Mouse (Mus musculus) lung, postnatal 36 days (tissue): Measurements from ENCODE around the gene Hoxa9.
A peak's percentile ranks its signal among the peaks of the same experiment; 100 is the strongest.

Source experiments
- DNase-seq: peaks from one replicate; pipeline ENCODE4 v3.0.0; 2022; ENCODE audit warnings: mixed read lengths

The Hoxa9 gene

DNA sequence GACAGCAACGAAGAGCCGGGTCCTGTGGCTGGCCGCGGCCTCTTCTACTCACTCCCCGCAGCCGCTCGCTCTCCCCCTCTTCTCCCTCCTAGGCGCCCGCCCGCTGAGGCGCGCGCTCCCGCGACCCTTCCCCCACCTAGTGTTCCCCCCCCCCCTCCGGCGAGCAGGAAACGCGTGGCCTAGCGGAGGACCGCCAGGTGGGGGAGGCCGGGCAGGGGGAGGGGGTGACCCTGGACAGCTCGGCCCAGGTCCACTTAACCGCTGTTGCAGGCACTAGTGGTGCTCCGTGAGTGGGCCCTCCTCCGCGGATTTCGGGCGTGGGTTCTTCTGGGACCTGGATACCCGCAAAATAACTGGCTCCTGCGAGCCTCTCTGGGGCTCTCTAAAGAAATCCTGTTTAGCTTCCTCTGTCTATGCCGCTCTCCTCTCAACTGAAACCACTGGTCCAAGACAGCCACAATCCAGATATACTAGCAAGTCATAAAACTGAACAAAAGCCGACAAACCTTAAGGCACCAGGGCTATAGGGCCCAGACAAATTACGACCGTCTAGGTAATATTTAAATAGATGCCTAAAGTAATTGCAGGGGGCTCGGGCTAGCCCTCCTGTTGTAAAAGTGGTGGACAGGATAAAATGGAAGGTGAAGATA, at the start of gene Hoxa9:
Hoxa9 (minus strand) TSS at position 574 of the 650 bp plus-strand sequence.
- DNase-seq: no peak

DNA sequence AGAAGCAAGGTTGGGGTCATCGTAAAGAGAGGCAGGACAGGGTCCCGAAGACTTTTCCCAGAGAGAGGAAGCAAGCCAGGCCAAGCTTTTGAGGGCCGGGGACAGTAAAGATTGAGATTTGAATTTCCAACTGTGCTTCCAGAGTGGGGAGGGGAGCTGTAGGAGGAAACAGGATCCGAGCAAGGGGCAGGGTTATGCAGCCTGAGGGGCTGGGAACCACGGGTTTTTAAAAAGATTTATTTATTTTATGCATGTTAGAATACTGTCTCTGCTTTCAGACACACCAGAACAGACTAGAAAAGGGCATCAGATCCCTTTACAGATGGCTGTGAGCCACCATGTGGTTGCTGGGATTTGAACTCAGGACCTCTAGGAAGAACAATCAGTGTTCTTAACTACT, 46.0 kb upstream of the Hoxa9 start:
- DNase-seq: no peak

DNA sequence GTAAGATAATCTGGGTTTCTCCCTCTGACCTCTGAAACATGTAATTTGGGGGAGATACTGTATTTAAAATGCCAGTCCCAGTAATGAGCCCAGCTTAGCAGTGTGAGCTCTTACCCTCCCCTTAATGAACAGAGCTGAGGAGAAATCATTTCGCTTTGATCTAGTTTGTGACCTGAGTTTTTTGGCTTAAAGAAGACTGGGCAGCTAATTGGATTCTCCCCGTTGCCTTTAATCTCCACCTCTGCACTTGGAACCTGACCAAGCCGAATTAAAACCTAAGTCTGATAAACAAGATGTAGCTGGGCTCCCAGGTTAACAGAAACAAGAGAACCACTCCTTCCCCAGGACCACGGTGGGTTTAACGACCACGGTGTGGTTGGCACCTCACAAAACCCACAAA, 45.5 kb upstream of the Hoxa9 start:
- DNase-seq: no peak

DNA sequence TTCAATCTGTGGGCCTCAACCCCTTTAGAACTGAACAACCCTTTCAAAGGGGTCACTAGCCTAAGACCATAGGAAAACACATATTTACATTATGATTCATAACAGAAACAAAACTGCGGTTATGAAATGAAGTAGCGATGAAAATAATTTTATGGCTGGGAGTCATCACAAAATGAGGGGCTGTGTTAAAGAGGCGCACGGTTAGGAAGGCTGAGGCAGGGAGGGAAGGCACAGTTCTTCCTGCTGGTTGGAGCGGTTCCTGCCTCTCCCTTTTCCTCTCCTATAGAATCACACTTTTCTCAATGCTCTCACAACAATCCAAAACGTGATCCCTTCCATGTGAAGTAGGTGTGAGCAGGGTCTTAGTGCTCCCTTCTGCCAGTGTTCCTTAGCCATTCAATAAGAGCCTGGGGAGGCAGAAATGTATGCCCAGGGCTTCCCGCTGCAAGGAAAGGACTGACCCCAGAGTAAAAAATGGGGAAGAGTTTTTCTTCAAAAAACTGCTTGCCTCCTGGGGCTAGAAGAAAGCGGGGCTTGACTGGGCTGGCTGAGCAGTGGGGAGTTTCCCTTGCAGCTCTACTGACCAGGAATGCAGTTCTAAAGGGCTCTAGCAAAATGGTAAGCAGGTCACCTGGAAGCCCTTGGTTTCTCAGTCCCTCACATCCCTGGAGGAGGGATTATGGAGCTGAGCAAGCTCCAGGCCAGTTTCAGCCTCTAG, 44.8 kb upstream of the Hoxa9 start:
- DNase-seq: no peak

DNA sequence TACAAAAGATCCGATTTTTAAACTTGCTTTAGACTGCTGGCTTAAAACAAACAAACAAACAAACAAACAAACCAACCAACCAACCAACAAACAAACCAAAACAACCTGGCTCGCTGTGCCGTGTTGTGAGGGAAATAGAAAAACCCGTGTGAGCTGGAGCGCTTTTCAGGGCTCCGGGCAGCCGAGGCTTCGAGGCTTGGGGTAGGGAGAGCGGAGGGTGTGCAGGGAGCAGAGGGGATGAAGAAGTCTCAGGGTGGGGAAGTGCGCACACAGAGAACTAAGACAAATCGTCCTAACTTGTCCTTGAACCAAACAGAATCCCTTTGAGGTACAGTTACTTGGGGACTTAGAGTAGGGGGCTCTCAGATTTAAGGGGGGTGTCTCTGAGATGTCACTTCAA, 43.7 kb upstream of the Hoxa9 start:
- DNase-seq: no peak

DNA sequence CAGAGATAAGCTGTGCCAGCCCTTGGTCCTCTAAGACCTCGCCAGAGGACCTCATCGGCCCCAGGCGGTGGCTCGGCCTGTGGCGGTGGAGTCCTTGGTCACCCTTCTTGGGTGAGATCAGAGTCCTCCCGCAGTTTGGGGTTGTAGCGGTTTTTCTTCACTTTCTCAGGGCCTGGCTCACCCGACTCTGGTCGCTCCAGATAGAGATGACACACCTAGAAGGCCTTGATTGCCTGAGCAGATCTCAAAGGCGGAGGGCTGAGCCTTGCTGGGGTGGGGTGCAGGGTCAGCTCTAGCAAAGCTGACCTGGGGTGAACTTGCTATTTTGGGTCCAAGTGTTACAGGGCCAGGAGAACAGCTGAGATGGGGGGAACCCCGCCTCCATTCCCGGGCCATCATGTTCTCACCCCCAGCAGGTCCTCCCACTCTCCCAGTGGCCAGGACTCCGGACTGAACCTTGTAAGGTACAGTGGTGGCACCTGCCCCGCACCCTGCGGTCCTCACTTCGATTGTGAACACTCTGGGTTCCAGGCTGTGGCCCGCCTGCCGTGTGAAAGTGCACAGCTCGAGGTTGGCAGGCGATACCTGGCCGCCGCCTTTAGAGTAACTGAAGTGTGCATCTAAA, 42.9 kb upstream of the Hoxa9 start:
- DNase-seq: no peak

DNA sequence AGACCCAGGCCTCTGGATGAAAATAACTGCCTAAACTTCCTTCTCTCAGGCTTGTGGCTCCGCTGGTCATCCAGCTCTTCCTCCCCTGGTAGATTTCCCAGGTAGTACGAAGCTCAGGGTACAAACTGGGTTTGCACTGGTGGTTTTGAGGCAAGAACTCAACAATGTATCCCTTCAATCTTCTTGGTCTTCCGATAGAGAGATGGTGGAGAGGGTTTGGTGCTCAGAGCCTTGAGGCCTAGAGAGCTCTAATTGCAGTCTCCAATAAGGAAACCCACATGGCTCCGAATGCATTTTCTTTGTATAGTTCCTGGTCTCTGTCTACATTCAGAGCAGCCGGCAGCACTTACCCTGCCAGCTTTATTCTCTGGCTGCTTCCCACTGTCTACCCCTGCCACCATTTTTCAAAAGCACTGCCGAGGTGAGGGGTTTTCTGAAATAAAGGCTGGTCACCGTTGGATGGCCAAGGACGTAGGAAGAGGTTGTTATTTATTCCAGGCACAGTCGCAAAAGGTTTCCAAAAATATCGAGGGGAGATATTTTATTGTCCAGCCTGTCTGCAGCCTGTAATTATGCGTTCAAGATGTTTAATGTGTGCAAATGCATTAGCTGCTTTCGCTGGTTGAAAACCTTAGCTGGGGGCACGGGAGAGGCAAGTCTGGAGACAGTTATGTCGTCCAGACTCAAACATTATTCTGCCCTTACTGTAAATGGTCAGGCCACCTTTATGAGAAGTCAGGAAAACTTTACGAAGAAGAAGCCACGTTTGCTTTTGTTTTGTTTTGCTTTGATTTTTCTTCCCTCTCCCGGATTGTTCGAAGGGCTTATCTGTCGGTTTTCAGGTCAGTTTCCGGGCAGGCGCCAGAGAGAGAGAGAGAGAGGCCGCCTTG, 42.1 kb upstream of the Hoxa9 start:
- no peak for DNase-seq

DNA sequence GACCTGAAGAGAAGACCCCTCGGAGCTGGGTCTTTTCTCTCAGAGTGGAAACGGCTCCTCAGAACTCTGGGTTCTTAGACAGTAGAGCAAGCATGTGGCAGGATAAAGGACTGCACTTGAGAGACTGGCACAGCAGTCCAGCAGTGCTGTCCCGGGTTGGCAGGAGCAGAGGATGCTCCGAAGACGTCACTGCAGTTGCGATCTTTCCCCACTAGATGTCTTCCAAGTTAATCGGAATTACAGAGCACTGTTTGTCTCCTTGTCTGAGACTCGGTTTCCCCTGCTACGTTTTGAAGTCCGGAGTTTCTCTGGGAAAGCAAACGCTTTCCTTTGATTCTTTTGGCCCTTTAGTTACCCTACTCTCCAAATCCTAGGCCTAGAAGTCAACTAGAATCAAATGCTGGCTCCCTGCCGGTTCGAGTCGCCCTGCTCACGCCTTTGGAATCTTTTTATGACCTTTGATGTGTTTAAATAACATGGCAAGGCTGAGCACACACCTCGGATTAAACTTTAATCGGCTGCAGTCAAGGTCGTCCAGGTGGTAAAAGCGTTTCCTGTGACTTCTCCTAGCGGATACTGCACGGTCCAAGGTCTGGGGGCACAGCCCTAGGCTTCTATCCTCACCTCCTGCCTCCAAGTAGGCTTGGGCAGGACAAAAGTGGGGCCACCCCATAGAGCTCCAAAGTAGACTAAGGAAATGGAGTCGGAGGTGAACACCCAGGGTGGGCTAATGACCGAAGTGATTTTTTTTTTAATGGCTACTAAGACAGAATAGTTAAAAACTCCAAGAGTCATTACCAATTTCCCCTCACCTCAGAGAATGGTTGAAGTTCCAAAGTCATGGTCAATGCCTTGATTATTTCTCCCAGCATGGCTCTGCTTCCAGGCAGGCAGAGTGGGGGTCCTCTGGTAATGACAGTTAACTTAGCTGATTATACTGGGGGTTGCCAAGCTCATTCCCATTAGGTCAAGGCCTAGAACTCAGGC, 39.9 kb upstream of the Hoxa9 start:
- DNase-seq: peak; percentile 82

DNA sequence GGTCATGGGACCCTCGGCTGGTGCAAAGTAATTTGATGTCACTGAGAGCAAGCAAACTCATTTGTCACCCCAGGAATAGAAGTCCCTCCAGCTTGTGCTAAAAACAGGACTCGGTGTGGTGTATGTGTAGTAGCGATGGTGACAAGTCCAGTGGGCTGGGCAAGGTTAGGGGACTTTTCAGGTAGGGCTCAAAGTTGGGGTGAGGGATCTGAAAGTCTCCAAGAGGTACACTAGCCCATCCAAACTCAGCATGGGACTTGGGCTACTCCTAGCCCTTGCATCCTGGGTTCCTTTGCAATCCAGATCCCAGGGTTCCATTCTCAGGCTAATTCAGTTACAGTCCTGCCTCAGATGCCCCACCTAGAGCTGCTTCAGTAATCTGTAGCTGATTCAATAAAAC, 37.9 kb upstream of the Hoxa9 start:
- no peak for DNase-seq

DNA sequence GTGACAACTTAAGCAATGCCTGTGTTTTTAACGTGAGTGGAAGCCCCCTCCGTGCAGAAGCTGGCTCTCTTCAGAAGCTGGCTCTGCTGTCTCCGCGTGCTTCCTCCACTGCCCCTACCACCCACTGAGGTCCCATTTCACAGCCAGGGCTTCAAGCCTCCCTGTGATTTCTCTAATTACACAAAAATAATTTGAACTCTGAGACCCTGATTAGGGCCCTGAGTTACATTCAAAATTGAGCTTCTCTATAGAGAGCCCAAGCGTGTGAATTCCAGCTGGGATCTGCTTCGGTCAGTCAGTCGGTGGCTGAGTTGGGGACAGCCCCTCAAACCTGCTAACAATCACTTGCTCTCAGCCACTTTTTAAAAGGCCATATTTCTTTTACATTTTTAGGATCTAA, 37.5 kb upstream of the Hoxa9 start:
- DNase-seq: no peak

DNA sequence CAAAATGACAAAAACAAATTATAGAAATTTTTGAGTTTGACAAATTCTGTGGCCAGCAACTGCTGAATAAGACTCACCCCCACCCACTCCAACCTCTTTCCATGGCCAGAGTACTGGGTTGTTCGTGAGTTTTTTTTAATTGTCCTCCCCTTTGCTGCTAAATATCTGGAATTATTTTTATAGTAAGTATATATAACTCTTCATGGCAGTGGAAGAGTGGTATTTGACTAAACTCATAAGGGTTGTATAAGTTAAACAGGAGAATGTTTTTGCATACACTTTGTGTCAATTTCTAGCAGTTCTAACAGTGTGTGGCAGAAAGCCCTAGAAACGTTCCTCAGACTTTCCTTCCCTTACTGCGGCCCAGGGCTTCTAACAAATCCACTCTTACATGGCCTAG, 36.8 kb upstream of the Hoxa9 start:
- DNase-seq: no peak

DNA sequence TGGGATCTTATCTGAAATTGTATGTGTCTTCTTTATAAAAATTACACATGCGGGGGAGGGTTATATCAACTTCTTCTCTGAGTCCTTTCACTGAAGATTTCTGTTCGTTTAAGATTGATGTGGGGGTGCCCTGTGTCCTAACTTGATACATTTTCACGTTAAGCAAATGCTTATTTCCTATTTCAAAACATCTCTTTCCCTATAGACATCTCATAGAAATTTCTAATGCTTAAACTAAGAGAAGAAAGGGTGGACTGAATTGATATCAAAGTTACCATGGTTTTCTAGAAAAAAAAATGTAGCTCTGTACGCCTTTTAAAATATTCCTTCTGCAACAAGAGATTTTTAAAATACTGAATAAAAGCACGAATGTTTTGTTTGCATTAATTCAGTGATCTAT, 36.3 kb upstream of the Hoxa9 start:
- no peak for DNase-seq

DNA sequence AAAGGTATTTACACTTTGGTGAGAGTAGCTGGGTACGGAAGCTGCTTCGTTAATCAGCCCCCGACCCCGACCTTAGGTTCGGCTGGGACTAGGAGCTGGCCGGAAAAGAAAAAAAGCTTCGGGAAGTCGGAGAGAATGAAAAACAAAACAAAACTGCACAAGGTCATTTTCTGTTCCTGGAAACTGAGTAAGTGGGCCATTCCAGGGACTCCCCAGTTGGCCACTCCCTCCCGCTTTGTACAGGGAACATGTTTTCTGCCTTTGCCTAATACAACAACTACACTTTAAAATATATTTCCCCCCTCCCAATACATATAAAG, 35.7 kb upstream of the Hoxa9 start:
- no peak for DNase-seq

DNA sequence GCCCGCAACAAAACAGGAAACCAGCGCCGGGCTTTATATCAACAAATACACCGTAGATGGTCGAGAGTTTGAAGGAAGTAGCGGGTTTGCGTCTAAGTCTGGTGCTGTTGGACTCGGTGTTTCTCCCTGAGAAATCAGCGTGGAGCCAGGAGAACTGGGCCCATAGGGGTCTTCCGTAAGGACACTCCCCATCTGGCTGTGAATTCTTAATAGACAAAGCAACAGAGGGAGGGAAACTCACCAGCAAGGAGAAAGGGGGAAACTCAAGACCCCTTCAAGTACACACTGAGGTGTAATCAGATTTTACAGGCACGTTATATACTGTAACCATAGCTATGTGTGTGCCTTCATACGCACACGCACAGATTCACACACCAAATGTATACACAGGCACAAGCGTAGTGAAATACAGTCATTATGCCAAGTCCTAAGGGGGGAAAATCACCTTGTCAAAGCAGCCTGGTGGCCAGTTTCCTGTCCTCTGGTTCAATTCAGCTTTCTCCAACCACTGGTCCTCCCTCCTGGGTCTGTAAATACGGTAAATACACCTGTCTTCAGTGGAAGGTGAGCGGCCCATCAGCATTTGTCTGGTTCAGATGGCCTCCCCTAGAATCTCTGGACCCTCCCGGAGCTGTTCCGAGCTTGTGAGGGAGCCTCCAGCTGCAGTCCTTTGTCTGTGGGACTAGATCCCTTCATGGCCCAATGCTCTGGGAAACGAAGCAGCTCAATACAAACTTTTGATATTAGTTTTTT, 35.2 kb upstream of the Hoxa9 start:
- no peak for DNase-seq

DNA sequence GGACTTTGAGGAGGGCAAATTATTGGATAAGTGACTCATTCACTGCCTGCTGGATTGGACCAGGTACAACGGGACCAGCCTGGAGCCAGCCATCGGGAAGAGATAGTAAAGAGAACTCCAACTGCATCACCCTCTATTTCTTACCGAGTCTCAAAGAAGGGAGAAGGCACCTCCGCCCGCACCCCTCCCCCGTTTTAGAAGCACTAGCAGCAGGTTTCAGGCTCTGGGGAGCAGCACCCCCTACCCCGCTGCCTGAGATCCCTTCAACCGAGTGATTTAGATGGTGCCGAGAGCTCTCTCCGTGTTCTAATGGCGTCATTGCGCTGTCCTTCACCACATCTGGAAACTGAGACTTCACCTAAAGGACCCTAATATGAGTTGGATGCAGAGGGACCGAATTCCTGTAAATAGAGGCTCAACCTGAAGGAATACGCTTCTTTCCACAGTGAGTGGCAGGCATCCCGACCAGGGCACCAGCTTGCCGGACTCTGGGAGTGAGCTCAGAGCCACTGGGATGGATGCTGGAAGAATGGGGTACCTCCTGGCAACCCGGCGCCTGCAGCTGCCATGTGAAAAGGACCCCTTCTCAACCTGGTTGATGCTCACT, 34.5 kb upstream of the Hoxa9 start:
- no peak for DNase-seq

DNA sequence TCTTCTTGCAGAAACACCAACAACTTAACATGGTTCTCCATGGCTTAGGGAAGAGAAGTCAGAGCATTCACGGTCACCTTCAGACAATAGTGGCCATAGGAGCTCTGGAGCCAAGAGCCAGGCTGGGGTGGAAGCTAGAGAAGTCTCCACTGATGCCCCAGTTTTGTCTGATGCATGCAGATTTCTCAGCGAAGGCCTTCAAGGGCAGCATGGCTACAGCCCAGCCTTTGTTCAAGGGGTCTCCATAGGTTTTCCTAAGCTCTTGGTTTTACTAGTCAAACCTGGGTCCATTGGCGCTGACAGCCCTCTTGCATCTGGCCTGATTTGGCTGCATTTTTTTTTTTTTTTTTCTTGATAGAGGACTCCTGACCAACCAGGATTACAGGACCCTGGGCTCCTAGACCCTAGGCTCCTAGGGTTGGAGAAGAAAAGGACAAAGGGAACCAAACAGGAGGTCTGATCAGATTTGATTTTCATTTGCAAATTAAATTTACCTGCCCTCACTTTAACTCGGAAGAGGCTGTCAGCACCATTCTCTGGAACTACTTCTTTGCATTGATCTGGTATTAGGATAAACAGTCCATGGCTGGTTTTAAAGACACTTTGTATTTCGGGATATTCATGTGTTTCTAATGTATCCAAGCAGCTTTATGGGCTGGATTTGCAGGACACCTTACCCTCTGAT, 33.4 kb upstream of the Hoxa9 start:
- no peak for DNase-seq

DNA sequence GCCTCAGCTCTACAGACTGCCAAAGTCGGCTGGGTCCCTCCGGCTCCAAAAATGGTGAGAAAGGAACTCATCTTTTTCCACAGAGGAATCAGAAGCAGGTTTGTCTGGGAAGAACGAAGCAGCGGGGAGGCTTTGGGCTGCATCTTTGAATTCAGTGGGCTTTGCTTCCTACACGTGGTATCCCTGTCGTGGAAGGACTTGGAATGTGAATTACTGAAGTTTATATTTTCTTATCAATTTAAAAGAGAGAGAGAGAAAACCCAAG, 32.4 kb upstream of the Hoxa9 start:
- DNase-seq: no peak

DNA sequence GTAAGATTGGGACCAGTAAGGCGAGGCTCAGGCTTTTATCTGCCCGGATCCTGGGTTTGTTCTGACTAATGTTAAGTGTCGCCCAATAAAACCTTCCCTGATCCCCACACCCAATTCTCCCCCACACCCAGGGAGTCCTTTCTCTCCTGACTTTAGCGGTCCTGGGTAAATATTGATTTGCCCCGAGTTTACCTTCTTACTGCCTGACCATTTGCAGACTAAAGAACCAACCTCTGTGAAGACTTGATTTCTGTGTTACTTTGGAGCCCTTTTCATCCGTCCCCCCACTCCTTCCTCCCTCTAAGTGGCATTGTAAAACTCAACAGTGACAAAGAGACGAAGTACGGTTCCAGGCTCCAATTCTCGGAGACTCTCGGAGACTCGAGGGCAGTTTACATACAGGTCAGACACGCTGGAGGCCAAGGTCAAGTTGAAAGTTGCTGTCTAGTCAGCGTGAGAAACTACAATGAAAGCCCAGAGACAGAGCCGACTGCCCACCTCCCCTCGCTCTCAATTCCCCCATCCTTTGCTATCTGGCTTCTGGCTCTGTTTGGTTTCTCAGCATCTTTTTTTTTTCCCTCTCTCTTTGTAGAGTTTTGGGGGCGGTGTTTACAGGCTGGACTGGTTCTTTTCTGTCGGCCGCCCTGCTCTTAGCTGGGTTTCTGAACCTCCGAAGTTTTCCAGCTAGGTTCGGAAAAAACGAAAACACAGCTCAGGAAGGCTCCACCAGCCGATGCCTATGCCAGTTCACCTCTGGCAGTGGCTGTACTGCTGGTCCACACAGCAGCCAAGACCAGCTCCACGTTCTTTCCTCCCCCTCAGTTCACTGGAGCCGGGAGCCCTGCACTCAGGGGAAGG, 31.8 kb upstream of the Hoxa9 start:
- DNase-seq: no peak

DNA sequence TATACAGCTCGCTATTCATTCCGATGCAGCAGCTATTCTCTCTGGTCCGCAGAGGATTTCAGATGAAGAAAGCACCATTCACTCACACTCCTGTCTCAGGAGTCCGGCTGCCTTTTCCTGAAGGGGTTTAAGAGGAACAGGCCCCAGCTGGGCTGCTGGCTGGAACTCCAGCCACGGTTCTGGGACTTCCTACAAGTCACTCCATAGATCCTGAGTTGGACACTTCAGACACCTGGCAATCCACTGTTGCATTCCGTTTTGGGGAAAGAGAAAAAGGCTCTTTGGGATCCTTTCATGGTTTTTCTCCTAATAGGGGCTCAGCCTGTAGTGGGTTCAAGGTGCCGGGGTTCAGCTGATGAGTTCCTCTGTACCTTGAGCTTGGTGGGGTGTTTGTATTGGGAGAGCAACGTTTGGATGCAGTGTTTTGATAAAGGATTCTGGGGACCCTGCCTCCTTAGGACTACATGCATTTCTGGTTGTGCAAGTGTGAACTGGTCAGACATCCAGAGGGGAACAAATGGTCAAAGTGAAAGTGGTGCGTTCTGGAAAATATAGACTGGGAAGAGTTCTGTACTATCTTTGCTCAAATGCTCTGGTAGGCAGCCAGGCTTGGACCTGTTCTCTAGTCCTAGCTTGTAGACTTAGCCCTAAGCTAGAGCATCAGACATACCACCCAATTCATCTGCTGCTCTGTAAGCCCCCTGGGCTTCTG, 31.0 kb upstream of the Hoxa9 start:
- DNase-seq: no peak
